Mouse (Mus musculus) macrophage (primary cell): ENCODE measurements around the gene Golph3. TPM values are rescaled to one million over a fixed set of nuclear protein-coding genes. Genes with fewer than 3 reads are reported as not detected.

Source experiments
- H3K27ac ChIP-seq: fragments of 350-480 bp; formaldehyde crosslinking; 2 replicates; pipeline ENCODE4 v1.9.0; 2021
- H3K36me3 ChIP-seq: fragments of 350-480 bp; formaldehyde crosslinking; 2 replicates; pipeline ENCODE4 v1.9.0; 2021; ENCODE audit errors: inconsistent target
- H3K4me3 ChIP-seq: fragments of 350-480 bp; formaldehyde crosslinking; 2 replicates; pipeline ENCODE4 v1.9.0; 2021; ENCODE audit errors: inconsistent target
- H3K79me2 ChIP-seq: fragments of 350-480 bp; formaldehyde crosslinking; 2 replicates; pipeline ENCODE4 v1.9.0; 2021; ENCODE audit errors: inconsistent target
- WGBS: methylation state at CpG from one replicate; pipeline ENCODE4 v1.1.7; 2026; ENCODE audit warnings: inconsistent platforms; ENCODE audit not compliant: missing documents; 5-methylcytosine and 5-hydroxymethylcytosine counted together
- polyA plus RNA-seq: library from polyadenylated mRNA; stranded (reverse); fragments of 250-400 nt; gene quantifications from 3 replicates; pipeline ENCODE4 v1.2.4, GENCODE M21; 2018; ENCODE audit warnings: inconsistent platforms

The Golph3 gene
- polyA plus RNA-seq, 1 experiment from 2014 or later, result 97.5 TPM

DNA sequence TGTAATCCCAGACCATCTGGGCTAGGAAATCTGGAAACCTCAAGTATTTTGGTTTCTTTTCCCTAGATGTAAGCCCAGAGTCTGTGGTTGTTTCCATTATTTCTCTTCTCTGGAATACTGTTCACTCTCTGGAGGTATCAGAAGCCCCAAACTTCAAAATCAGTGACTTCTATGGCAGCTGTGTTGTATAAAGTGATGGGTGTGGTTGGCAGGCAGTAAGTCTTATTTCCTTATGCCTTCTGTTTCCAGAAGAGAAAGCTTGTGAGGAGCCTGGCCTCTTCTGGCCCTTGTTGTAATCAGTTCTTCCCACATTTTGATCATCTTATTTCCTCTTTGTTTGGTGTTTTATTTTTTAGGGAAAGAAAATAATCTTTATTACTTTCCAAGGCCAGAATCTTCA is 9.6 kb downstream of the Golph3 start:
- H3K27ac ChIP-seq, result no peak overlapping the region
- peaks cover 100% of the 10 kb centered on the region for H3K79me2 ChIP-seq
- no peaks in the 10 kb centered on the region for H3K36me3 ChIP-seq
- no peak overlapping the region for H3K4me3 ChIP-seq

DNA sequence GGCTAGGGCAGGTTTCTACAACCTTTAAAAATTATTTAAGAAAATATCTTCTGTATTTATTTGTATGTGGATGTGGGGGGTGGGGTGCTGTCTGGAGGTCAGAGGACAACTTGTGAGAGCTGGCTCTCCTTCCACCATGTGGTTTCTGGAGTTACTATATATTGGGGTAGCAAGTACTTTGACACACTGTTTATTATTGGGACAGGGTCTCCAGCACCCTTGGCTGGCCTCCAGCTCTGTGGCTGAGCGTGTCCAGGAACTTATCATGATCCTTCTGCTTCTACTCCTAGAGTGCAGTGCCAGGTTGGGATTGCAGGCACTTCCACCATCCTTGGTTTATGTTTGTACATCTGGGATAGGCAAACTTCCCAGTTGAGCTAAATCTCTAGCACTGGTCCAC is 10.1 kb downstream of the Golph3 start:
- Histone ChIP-seq H3K36me3 (no peaks in the 10 kb centered on the region), H3K79me2 (peaks cover 100% of the 10 kb centered on the region), H3K27ac (no peak overlapping the region), H3K4me3 (no peak overlapping the region)
- WGBS, result 93% methylated on average over 1 of the region's 1 CpGs

DNA sequence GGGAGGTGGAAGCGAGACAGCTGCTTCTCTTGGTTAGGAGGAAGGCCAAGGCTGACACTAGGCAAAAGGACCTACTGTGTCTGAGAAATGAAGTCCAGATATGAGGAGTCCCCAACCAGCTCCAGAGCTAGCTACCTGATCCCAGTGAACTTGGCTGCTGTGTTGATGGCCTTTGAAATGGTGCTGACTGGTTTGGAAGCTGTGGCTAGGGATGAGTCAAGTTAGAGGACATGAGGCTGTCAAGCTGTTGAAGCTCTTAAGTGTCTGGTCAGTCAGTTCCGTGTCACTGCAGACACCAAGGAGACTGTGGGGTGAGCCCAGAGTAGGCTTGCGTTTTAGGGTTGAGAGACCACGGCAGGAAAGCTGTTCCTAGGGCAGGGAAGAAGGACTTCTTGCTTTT is 13.1 kb downstream of the Golph3 start:
- Histone ChIP-seq H3K27ac (no peak overlapping the region), H3K36me3 (no peaks in the 10 kb centered on the region), H3K4me3 (no peak overlapping the region), H3K79me2 (peaks cover 100% of the 10 kb centered on the region)
- 84% methylated on average over 4 of the region's 4 CpGs for WGBS

DNA sequence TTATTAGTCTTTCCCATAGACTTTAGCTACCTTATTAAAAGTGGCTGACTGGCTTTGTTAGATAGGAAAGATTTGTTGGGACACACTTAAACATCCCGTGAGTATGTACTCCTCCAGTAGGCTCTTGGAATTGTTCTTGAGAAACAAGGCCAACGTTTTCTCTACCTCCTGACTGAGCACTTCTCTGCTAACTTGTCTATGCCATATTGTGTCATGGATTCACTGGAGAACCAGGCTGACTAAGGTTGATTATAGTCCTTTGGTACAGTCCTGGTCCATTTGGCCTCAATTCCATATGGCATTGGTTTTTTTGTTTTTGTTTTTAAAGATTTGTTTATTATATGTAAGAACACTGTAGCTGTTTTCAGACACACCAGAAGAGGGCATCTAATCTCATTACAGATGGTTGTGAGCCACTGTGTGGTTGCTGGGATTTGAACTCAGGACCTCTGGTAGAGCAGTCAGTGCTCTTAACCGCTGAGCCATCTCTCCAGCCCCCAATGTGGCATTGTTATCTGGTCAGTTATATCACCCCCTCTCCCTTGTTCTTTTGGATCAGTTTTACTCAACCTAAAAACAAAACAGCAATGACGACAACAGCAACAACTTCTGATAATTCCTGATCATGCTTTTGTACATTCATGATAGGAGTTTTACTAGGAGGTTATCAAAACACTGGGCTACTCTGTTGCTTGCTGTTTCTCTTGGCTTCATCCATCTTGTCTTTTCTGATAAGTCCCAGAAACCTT is 16.0 kb downstream of the Golph3 start:
- no peak overlapping the region for H3K27ac ChIP-seq
- peaks cover 100% of the 10 kb centered on the region for H3K79me2 ChIP-seq
- 87% methylated on average over 4 of the region's 4 CpGs for WGBS
- no peaks in the 10 kb centered on the region for H3K36me3 ChIP-seq
- no peak overlapping the region for H3K4me3 ChIP-seq

DNA sequence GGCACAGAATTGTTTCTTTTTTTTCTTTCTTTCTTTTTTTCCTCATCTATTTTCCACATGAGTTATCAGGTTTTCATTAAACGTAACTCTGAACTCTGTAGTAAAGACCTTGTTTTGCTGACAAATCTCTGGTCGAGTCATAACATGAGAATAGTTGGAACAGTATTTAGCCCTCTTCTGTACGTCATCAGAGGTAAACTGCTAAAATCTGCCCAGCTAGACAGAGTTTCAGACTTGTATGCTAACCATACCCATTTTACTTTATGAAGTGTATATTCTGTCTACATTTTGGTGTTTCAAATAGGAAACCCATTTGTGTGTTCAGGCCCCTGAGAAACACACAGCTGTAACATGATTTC is 16.5 kb downstream of the Golph3 start:
- 96% methylated on average over 3 of the region's 3 CpGs for WGBS
- Histone ChIP-seq H3K79me2 (peaks cover 100% of the 10 kb centered on the region), H3K27ac (no peak overlapping the region), H3K36me3 (peaks cover under 1% of the 10 kb centered on the region; the same call in 1 of the 2 replicates), H3K4me3 (no peak overlapping the region)

DNA sequence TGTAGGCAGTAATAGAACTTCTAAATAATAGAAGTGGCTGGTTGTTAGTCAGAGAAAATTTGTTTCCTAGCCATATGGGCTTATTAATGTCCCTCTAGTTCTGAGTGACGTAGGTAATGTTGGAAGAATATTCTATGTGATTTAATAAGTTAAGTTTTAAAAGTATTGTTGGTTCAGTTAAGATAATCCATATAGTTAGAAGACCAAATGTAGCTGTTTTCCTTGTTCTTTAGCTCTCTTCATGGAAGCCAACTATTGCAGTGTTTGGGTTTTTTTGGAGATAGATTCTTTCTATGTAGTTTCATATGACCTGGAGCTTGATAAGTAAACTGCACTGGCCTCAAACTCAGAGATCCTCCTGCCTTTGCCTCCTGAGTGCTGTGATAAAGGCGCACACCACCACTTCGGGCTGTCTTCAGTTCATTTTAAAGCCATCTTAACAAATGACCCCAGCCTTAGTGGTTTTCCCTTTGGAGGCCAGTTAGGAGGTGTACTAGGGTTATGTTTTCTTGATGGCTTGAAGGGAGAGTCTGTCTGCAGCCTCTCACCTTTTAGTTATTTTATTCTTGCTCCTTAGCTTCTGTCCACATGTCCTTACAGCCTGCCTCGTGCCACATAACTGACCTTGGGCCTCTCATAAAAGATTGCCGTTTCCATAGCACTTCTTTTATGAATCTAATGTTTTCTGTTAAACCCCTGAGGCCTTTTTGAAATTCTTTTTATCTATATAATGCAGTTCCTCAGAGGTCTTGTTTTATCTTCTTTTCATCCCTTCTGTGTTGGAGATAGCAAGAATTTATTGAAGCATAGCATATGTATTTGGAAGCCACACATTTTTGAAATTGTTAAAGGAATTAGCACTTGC is 19.5 kb downstream of the Golph3 start:
- peaks cover 100% of the 10 kb centered on the region for H3K79me2 ChIP-seq
- 93% methylated on average over 5 of the region's 5 CpGs for WGBS
- H3K27ac ChIP-seq, result no peak overlapping the region
- peaks cover 8% of the 10 kb centered on the region for H3K36me3 ChIP-seq
- no peak overlapping the region for H3K4me3 ChIP-seq

DNA sequence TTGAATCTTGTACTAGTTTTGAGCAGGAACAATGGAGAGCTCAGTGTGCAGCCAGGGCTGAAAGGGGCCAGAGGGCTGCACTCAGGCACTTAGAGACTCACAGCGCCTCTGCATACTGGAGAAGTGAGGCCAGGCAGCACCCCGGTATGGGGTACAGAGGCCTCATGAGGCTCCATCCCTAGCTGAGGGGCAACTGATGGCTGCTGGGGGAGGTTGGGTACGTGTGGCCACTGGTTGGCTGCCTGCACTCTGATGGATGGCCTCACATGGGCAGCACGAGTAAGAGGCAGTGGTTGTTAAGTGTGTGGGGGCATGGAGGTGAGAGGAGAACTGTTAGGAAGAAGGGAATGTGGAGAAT is 20.1 kb downstream of the Golph3 start:
- H3K36me3 ChIP-seq, result peaks cover 8% of the 10 kb centered on the region
- WGBS, result 86% methylated on average over 4 of the region's 4 CpGs

DNA sequence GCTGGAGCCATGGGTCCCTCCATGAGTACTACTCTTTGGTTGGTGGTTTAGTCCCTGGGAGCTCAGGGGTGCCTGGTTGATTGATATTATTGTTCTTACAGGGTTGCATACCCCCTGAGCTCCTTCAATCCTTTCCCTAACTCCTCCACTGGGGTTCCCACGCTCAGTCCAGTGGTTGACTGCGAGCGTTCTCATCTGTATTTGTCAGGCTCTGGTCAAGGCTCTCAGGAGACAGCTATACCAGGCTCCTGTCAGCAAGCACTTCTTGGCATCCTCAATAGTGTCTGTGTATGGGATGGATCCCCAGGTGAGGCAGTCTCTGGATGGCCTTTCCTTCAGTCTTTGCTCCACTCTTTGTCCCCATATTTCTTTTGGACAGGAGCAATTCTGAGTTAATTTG is 25.7 kb downstream of the Golph3 start:
- Histone ChIP-seq H3K79me2 (peaks cover 70% of the 10 kb centered on the region), H3K36me3 (peaks cover 38% of the 10 kb centered on the region), H3K27ac (no peak overlapping the region), H3K4me3 (no peak overlapping the region)
- 92% methylated on average over 3 of the region's 3 CpGs for WGBS

More for the DNA sequence above, 20.1 kb downstream of the Golph3 start:
- no peak overlapping the region for H3K27ac ChIP-seq
- no peak overlapping the region for H3K4me3 ChIP-seq
- peaks cover 100% of the 10 kb centered on the region for H3K79me2 ChIP-seq

DNA sequence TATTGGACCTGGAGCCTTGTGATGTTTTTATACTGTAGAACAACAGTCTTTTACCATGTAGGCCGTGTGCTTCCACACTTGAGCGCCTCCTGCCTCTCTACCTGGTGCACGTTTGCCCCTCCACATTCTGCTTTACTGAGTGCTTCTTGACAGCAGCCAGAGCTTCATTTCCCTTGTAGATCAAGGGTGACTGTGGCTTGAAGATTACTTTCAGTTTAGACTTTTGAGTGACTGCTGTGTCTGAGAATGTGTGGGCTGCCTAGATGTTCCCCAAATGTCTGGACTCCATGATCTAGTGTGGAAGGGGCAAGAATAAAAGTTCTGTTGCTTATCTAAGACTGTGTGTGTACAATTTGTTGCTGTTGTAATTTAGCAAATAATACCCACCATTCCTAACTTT is 27.7 kb downstream of the Golph3 start:
- H3K4me3 ChIP-seq, result no peak overlapping the region
- H3K79me2 ChIP-seq, result peaks cover 49% of the 10 kb centered on the region
- H3K36me3 ChIP-seq, result peaks cover 39% of the 10 kb centered on the region
- H3K27ac ChIP-seq, result no peak overlapping the region
- WGBS, result 86% methylated on average over 3 of the region's 3 CpGs

DNA sequence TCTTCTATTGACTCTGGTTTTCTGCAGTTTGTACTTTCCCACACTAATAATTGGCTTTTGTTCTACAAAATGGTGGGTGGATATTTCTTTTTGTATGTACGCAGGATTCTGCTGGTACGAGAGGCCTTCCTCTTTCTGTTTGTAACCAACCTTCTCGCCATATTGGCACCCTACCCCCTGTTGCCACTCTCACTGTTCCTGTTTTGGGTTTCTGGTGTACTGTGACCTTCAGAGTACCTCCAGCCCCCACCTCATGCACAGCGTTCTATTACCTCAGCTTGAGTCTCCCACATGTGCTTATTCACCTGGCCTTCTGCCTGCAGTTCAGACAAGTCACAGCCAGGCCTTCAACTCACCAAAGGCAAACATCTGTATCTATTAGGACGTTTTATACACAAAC is 28.6 kb downstream of the Golph3 start:
- H3K36me3 ChIP-seq, result peaks cover 45% of the 10 kb centered on the region

DNA sequence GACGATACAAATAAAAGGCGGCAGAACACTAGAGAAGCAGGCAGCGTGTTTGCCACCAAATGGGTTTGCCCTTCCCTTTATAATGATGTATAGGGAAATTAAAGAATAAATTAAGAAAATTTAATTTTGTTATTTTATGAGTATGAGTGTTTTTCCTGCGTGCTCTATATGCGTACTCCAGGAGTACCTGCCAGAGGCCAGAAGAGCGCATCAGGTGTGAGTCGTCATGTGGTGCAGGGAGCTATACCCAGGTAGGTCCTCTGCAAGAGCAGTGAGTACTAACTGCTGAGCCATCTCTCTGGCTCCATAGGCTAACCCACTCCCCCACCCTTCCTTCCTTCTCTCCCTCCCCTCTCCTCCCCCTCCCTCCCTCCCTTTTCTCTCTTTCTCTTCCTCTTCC is 30.2 kb downstream of the Golph3 start:
- Histone ChIP-seq H3K79me2 (peaks cover 24% of the 10 kb centered on the region), H3K36me3 (peaks cover 45% of the 10 kb centered on the region), H3K27ac (no peak overlapping the region), H3K4me3 (no peak overlapping the region)
- 96% methylated on average over 7 of the region's 7 CpGs for WGBS

More for the DNA sequence above, 28.6 kb downstream of the Golph3 start:
- Histone ChIP-seq H3K27ac (no peak overlapping the region), H3K79me2 (peaks cover 40% of the 10 kb centered on the region), H3K4me3 (no peak overlapping the region)
- WGBS, result 64% methylated on average over 5 of the region's 5 CpGs

DNA sequence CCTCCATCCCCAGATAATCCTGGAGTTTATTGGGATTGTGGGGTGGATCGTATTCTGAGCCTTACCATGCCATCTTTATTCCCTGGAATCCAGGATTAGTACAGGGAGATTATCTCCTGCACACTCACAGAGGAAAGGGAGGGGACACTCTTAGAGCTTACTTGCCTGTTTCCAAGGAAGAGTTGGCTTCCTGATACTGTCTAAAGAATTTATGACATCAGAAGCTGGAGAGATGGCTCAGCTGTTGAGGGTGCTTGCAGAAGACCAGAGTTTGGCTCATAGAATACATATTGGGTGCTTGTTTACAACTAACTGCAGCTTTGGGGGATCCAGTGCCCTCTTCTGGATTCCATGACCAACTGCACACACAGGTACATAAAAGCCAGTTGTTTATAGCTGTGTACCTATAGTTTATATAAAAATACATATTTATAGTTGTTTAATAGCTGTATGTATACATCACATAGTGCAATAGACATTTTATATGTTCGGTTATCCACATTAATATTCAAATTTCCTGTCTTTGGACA is 33.1 kb downstream of the Golph3 start:
- Histone ChIP-seq H3K27ac (no peak overlapping the region), H3K79me2 (no peaks in the 10 kb centered on the region; the same call in 1 of the 2 replicates), H3K4me3 (no peak overlapping the region), H3K36me3 (peaks cover 35% of the 10 kb centered on the region)
- 100% methylated on average over 2 of the region's 2 CpGs for WGBS

DNA sequence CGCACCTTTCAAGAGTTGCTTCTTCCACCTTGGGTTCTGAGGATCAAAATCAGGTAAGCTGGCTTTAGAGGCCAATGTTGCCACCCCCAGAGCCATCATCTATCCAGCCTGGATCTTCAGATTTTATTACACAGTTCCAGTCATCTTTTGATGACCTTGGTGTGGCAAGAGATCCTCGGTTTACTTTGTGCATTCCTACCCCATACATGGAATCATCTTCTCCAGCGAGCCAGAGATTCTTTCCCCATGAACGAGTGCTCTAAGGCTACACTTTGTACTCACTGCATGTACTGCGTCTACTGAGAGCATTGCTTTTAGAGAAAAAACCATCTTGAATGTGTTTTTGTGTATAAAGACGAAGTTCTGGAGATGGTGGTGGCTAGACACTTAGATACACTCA is 34.0 kb downstream of the Golph3 start:
- WGBS, result 97% methylated on average over 6 of the region's 6 CpGs
- Histone ChIP-seq H3K27ac (no peak overlapping the region), H3K4me3 (no peak overlapping the region), H3K79me2 (no peaks in the 10 kb centered on the region), H3K36me3 (peaks cover 26% of the 10 kb centered on the region)

DNA sequence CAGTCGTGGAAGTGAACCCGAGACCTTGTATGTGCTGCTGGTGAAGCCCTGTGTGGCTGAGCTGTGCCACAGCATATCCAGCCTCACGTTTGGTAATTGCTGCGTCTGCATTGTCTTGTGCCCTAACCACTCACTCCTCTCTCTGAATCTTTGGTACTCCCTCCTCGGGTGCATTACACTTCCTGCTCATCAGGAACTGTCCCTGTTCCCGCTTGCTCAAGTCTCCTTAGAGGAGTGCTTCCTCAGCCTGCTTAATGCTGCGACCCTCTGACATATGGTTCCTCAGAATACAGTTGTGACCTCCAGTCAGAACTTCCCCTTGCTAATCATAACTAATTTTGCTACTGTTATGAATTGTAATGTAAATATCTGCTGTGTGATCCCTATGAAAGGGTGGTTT is 34.7 kb downstream of the Golph3 start:
- Histone ChIP-seq H3K36me3 (peaks cover 21% of the 10 kb centered on the region), H3K27ac (no peak overlapping the region), H3K4me3 (no peak overlapping the region), H3K79me2 (no peaks in the 10 kb centered on the region)
- 59% methylated on average over 7 of the region's 7 CpGs for WGBS

DNA sequence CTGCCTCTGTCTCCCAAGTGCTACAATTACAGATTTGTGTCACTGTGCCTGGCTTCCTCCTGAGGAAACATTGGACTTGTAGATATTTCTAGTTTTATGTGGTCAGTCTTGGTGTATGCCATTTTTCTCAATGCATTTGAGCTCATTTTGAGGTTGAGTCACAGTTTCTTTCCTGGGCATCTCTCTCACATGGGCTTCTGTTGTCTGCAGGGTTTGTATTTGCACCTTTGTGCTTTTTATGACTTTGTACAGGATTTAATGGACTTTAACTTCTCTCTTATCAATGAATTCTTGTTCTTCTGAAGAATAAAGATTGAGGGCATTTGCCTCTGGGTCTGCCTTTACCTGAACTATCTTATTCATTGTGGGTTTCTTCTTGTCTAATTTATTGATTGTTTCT is 36.2 kb downstream of the Golph3 start:
- H3K27ac ChIP-seq, result no peak overlapping the region
- H3K36me3 ChIP-seq, result peaks cover 15% of the 10 kb centered on the region; the same call in 1 of the 2 replicates
- H3K4me3 ChIP-seq, result no peak overlapping the region
- H3K79me2 ChIP-seq, result no peaks in the 10 kb centered on the region
